Mouse (Mus musculus) lung, adult 2 months (tissue): ENCODE measurements around the gene Atg13.

Source experiments
- CTCF ChIP-seq: fragments of 200-500 bp; IDR thresholded peaks from 2 replicates; pipeline ENCODE4 v1.5.1; 2011; ENCODE audit warnings: mild to moderate bottlenecking, low read length, control low read depth; ENCODE audit not compliant: insufficient read depth
- POLR2A ChIP-seq: fragments of 200-500 bp; IDR thresholded peaks from 2 replicates; pipeline ENCODE4 v1.6.1; 2011; ENCODE audit warnings: low read depth, mild to moderate bottlenecking, control low read depth, low read length, borderline replicate concordance; ENCODE audit errors: extremely low read depth

DNA sequence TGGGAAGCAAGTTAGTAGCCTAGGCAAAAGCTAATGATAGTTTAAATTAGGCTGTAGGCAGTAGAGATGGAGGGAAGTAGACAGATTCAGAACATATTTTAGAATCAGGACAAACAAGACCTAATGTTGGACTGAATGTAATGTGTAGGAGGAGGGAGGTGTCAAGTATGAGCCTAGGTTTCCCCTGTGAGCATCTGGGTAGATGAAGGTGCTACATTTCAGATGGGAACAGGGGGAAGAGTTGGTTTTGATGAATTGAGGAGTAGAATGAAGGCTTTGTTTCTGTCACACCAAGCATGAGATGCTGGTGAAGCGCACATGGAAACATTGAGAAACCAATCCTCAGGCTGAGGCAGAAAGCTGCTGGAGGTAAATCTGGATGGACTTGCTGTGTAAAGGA lies 29.2 kb upstream of the Atg13 start:
- TF ChIP-seq CTCF (no peak), POLR2A (no peak)
